Mouse (Mus musculus) layer of hippocampus, adult 18-20 months (tissue): ENCODE measurements at regions not wholly inside any gene's neighbourhood (a gene's known extent, or its start where the extent isn't known, plus 50 kb on each side); places are given as distances from the start of the nearest gene placed in this dataset.
"Not testable (repeated sequence)": the region's sequence is repeated elsewhere in the genome, so short reads cannot be mapped to it uniquely, and the experiment has no call there.

Experiments used
- DNase-seq, 2 experiments: peaks; one replicate each; pipeline ENCODE4 v3.0.0; 2022; ENCODE audit warnings: low spot score in 2 of 2

GRCm38 (mm10) chr4:51519281-51519680, 302.8 kb downstream of the Cylc2 start:
- DNase-seq = no peak

DNA sequence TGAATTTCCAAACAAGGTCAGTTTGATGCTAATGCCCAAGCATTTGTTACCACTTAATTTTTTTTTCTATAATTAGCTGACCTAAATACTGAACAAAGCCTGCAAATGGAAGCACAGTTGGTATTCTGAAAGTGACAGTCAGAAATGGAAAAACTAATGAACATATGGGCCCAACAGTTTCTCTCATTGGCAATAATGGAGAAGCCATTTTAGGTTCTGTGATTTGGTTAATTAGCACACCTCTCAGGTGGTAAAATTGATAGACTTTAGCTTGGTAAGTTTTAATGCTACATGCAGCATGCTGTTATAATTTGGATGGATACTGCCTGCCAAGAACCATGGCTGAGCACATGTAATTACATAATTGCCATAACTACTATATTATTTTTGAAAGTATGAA, 303.3 kb downstream of the Cylc2 start:
- DNase-seq = peak in 1 of 2 experiments; percentile 5

GRCm38 (mm10) chr4:51545419-51545818, 328.9 kb downstream of the Cylc2 start:
- no peak for DNase-seq

DNA sequence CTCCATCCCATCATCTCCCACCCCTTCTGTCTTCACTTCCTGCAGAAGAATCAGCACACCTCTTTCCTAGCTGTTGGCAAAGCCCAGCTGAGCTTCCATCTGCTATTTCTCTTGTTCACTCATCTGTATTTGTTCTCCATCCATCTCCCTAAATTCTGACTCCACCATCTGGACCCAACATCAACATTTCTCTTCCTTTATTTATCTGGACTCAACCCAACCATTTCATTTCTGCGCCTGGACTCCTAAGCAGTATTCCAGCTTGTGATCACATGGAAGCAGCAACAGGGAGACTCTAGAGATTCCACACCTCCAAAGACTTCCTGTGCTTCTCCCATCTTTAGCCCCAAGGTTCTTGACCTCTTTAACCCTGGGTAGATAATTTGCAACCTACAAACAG, 343.2 kb downstream of the Cylc2 start:
- no peak for DNase-seq

DNA sequence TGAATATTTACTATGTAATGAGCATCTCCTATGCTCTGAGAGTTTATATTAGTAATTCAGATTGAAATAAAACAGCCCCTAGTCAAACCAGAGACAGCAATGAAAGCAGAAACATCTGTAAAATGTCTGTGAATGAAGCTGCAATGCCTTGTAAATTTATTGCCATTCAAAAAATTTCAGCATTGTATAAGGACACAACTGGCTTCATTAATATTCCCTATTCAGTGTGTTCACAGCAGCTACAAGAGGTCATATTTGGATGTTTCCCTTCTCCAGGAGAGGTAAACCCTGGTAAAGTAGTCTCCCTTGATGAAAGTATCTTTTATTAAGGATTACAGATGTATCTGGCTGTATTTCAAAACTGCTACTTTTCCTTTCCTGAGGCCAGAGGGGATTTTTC, 343.6 kb downstream of the Cylc2 start:
- DNase-seq = no peak

DNA sequence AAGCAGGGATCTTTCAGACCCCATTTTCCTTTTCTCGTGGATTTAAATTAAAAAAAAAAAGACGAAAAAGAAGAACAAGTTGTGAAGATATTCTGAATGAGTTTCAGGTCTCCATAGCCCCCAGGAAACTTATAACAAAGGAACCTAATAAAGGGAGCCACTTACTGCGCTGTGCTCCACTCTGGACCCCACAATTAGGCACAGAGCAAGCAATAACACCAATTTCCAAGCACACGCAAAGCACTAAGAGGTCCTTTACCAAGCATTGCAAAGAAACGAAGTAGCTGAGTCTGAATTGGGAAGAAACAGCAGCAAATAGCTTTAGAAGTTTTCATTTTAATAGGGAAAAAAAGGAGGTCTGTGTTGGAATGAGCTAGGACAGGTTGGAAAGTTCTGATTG, 345.9 kb downstream of the Cylc2 start:
- no peak for DNase-seq

DNA sequence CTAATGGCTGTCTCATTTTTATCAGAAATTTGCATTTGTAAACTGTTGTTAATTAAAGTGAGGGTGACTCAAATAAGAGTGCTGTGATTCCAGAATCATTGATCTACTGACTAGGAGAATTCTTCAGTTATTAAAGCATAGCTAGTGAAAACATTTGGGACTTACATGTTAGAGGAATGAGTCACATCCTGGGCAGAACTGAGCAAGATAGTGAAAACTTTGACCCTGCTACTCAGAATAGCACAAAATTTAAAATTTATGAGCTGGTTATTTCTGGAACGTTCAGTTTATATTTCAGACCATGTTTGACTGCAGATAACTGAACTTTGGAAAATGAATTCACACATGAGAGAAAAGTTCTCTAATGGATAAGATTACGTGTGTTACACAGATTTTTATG, 360.0 kb downstream of the Cylc2 start:
- DNase-seq = no peak

GRCm38 (mm10) chr4:51594044-51594443, 377.6 kb downstream of the Cylc2 start:
- no peak for DNase-seq

DNA sequence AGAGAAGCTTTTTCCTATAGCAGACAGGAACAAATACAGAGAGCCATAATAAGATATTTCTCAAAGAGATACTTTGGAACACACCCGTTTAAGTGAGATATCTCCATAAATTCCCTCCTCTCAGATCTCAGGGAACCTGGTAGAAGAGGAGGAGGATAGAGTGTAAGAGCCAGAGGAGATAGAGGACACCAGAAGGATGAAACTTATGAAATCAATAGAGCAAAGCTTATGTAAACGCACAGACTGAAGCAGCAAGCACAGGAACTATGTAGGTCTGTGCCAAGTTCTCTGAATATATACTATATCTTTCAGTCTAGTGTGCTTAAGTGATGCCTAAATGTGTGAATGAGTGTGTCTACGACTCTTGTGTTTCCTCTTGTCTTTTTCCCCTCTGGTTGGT, 381.4 kb downstream of the Cylc2 start:
- no peak for DNase-seq

DNA sequence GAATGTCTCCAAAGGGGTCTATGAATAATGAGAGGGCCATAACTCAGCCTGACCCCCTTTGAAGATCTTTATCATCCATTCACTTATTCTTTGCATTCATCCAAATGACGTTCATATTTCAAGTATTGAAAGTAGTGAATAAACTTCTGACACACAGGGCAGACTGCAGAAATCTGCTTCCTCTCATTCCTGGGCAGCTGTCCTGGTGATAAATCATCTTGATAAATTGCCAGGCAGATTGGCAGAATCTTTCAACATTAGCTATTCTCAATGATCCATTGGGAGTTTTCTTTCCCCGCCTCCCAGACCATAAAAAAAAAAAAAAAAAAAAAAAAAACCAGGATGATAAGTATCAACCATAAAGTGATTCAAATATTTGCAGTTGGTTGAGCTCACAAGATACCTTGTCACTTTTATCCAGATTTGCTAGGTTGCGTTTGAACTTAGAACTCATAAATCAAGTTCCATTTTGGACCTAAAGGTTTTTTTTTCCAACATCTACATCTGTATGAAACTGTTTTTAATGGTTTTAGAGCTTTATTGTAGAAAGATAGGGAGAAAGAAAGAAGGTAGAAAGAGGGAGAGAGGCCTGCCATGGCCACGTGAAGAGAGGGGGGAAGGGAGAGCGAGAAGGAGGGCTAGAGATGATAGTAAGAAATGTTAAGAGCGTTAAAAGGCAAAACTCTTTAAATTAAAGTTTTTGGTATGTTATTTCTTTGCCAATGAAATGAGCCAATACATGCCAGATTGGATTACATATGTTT, 383.7 kb downstream of the Cylc2 start:
- DNase-seq = peak in 1 of 2 experiments; percentile 7

- peak in 1 of 2 experiments; percentile 6 for DNase-seq
Measured at GRCm38 (mm10) chr4:51627289-51627688, 410.8 kb downstream of the Cylc2 start.

DNA sequence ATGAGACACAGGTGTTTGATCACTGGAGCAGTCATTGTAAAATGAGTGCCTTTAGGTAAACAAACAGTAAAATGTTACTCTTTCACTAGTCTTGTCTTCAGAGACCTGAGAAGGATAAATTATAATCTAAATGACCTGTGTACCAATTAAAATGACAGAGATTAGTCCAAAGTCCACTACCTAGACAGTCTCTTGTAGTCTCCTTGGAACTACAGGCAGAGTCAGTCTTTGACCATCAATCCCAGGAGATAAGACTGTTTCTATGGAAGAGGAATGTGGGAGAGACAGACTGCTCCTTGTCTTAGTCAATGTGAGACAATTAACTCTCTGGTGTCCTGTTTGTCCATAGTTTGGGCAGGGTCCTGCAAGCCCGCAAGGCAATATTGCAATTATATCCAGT, 417.0 kb downstream of the Cylc2 start:
- no peak for DNase-seq

DNA sequence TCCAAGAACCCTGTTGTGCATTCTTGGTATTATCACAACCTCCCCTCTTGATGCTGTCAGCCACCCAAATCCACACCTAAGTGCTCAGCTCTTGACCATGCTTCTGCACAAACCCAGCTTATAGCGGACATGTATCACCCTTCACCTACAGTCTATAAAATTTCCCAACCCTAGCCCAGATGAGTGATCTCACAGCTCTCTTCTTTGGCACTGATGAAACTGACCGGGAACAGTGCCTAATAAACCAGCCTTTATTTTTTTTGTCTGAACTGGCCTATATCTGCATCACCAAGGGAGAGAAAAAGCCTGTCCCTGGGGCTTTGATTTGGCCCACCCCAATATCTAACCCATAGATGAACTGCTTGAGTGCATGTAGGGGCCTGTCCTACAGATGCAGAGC, 440.8 kb downstream of the Cylc2 start:
- DNase-seq = no peak

DNA sequence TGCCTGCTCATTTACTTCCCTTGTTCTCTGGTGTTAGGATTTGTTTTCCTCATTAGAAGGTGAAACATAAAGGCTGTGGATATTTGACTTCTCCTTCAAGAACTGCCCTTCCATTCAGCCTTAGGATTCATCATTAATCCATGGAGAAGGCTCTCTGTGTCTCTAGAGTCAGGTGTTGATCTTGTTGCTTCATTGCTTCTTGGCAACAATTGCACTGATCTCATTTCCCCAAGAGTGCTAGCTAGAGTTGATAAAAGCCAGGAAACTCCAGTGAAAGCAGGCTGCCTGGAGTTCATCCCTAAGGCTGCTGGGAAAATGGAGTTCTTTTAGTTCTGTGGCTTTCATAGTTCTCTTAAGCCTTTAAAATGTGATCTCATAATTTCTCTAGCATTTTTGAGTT, 441.8 kb downstream of the Cylc2 start:
- no peak for DNase-seq

GRCm38 (mm10) chr4:51671516-51671915, 455.0 kb downstream of the Cylc2 start:
- DNase-seq = peak; percentile 44 to 82

DNA sequence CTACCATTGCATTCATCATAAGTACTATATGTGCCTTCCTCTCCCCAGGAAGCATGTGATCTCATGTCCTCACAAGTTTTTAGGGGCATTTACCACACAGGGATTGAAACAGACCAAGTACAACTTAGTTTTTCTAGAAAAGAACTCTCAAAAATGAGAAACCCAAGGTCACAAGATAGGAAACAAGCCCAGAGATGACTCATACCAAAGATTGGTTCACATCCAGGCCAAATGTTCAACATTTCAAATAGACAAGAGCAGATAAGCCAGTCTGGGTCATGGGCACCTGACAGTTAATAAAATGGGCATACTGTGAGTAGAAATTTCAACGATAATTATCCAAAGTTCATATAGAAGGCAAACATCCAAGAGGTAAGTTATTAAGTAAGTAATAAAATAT, 457.9 kb downstream of the Cylc2 start:
- DNase-seq = no peak

- DNase-seq = peak in 1 of 2 experiments; percentile 70
Measured at GRCm38 (mm10) chr4:51679097-51679496, 462.6 kb downstream of the Cylc2 start.

DNA sequence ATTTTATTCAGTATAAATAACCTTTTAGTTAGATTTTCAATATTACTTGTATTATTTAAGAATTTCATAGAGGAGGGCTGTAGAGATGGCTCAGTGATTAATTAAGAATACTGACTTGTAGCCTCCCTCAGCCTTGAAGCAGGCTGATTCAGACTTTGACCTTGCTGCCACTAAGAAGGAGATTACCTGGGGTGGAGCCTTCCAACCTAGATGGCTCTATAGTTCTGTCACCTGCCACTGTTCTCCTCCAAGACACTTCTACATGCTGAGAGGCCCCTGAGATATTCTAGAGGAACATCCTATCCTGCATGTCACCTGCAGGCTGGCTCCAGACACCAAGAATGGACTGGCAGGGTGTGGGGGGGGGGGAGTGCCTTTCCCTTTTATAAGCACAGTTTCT, 466.9 kb downstream of the Cylc2 start:
- not testable (repeated sequence) for DNase-seq

GRCm38 (mm10) chr4:51686651-51687050, 470.2 kb downstream of the Cylc2 start:
- no peak for DNase-seq
